Mouse (Mus musculus): Measurements from ENCODE around the gene Rd3l. TPM values are rescaled to one million over a fixed set of nuclear protein-coding genes. Genes with fewer than 3 reads are reported as not detected.
"Not testable (repeated sequence)": the region's sequence is repeated elsewhere in the genome, so short reads cannot be mapped to it uniquely, and the experiment has no call there.

Gene Rd3l
- polyA plus RNA-seq, 1 experiment from 2014 or later, result not detected

DNA sequence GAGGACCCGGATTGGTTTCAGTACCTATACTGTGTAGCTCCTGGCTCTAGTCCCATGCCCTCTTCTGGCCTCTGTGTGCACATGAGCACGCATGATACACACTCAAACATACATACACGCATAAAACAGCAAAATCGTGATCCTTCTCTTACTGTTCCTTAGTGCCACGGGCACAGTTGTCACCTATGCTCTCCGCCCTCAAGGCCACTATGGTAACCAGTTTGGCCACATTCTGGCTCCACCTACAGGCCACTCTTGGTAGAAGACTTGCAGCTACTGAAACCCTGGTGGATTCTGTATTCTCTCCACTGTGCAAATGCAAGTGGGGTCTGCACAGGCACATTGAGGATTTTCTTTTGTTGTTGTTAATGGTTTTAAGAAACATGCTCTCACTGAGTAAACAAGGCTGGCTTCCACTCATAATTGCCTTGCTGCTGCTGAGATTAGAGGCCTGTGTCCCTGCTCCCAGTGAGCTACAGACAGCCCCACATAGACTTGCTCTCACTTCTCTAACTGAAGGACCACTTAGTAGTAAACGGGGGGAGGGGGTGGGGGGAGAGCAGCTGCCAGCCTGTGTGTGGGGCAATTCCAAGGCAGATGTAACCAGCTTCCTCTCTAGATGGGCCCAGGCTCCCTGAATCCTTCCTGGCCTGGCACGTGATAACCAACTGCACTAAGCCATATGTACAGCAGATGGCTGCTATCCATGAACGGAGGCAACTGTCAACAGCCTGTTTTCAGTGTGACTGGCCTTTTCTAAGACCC lies 22.8 kb downstream of the Rd3l start:
- H3K9ac ChIP-seq, result no peak overlapping the region
- H3K9me3 ChIP-seq (replicated peaks), result no peaks in the 10 kb centered on the region; the same call in 1 of the 2 replicates
- no peak overlapping the region for H3K4me2 ChIP-seq
- H3K36me3 ChIP-seq, result peaks cover 42% of the 10 kb centered on the region
- H3K27ac ChIP-seq, result no peak overlapping the region
- no peaks in the 10 kb centered on the region for H3K27me3 ChIP-seq (replicated peaks)
- H3K4me3 ChIP-seq, result no peak overlapping the region
- peaks cover 8% of the 10 kb centered on the region; the same call in 1 of the 2 replicates for H3K4me1 ChIP-seq
- 34% methylated on average over 9 of the region's 9 CpGs for WGBS (ENCODE audit: insufficient replicate concordance)
- ATAC-seq, result peak; percentile 62; the same call in 1 of the 2 replicates

DNA sequence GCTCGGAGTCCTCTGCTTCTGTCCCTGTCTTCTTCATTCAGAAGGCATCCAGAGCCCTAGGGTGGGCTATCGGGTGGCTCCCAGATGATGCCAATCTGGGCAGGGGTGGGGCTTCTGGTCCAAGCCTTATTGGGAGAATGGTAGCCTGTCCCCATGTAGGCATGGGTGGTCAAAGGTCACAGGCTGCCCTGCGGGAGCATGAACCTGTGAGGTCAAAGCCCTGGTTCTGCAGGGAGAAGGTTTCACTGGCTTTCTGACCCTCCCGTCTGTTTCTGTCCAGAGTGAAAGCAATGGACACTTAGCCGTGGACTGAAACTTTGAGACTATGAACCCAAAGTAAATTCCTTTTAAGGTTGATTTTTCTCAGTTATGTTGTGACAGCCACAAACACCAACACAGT lies 24.9 kb downstream of the Rd3l start:
- Histone ChIP-seq H3K27me3 (replicated peaks) (no peaks in the 10 kb centered on the region), H3K9me3 (replicated peaks) (no peaks in the 10 kb centered on the region; the same call in 1 of the 2 replicates), H3K9ac (no peak overlapping the region), H3K4me2 (no peak overlapping the region), H3K4me1 (peaks cover 12% of the 10 kb centered on the region; the same call in 1 of the 2 replicates), H3K4me3 (no peak overlapping the region), H3K27ac (no peak overlapping the region), H3K36me3 (peaks cover 21% of the 10 kb centered on the region)
- ATAC-seq, result no peak
- 70% methylated on average over 5 of the region's 5 CpGs for WGBS (ENCODE audit: insufficient replicate concordance)

DNA sequence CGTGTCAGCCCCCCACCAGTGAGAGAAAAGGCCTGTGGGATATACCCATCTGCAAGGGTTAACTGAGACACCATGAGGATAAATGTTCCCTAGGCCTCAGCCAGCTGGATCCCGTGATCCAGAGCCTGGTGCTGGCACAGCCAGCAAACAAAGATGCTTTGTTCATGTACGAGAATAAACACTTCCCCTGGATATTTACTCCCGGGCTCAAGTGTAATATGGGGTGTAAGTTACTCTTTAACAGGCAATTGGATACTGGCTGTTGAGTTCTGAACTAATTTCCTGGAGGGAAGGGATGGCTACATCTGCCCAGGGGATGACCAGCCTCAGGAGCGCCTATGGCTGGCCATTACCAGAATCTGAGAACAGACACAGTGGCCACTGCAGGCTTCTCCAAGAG lies 29.4 kb downstream of the Rd3l start:
- ATAC-seq, result no peak
- Histone ChIP-seq H3K27ac (no peak overlapping the region), H3K4me2 (no peak overlapping the region), H3K4me3 (no peak overlapping the region), H3K36me3 (no peaks in the 10 kb centered on the region), H3K9me3 (replicated peaks) (no peaks in the 10 kb centered on the region), H3K9ac (no peak overlapping the region), H3K27me3 (replicated peaks) (no peaks in the 10 kb centered on the region), H3K4me1 (0 out of 2 replicates have a peak, but pooled peaks cover 7% of the 10 kb centered on the region)
- WGBS (ENCODE audit: insufficient replicate concordance), result 64% methylated on average over 5 of the region's 5 CpGs

DNA sequence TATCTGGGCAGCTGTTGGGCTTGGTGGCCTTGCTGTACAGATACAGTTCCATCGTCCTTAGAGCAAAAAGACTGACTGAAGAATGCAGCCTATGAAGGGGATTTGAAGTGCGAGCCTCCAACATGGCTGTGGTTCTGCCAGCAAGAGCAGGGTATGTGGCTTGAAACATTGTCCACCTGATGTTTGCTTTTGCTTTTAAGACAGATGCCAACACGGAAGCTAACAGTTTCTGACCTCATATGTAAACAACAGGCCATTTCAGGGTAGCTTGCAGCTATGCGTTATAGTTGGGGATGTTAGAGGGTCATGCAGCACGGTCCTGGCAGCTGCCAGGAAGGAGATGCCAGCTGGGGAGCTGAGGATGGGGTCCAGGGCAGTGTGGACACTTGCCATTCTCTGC lies 30.6 kb downstream of the Rd3l start:
- Histone ChIP-seq H3K27ac (no peak overlapping the region), H3K4me1 (peaks cover 16% of the 10 kb centered on the region)

DNA sequence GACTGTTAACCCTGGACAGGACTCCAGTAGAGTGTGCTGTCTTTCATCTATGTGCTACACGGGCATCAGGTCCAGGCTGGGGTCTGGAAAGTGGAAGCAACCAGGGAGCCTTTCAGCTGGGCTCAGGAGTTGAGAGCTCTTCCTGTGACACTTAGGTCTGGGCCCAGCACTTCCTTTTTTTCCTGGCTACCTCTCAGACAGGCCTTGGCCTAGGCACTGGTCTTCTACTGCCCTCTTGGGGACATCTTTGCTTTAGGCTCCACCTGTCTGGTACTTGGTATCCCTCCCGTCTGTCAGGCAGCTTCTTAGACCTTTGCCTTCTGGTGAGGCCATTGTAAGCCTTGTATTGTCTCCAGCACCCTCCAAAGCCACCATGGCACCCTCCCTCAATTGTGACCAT lies 34.4 kb downstream of the Rd3l start:
- Histone ChIP-seq H3K9me3 (replicated peaks) (no peaks in the 10 kb centered on the region), H3K27me3 (replicated peaks) (no peaks in the 10 kb centered on the region), H3K36me3 (peaks cover 7% of the 10 kb centered on the region; the same call in 1 of the 2 replicates), H3K4me3 (no peak overlapping the region), H3K9ac (no peak overlapping the region), H3K4me1 (peaks cover 49% of the 10 kb centered on the region), H3K27ac (peak overlapping the region; percentile 68), H3K4me2 (no peak overlapping the region)
- no peak for ATAC-seq
- WGBS (ENCODE audit: insufficient replicate concordance), result 18% methylated on average over 2 of the region's 2 CpGs

More for the DNA sequence above, 30.6 kb downstream of the Rd3l start:
- no peak for ATAC-seq
- H3K9me3 ChIP-seq (replicated peaks), result no peaks in the 10 kb centered on the region
- no peaks in the 10 kb centered on the region for H3K36me3 ChIP-seq
- no peaks in the 10 kb centered on the region for H3K27me3 ChIP-seq (replicated peaks)
- H3K4me2 ChIP-seq, result no peak overlapping the region
- no peak overlapping the region for H3K9ac ChIP-seq
- WGBS (ENCODE audit: insufficient replicate concordance), result 58% methylated on average over 5 of the region's 5 CpGs
- no peak overlapping the region for H3K4me3 ChIP-seq

DNA sequence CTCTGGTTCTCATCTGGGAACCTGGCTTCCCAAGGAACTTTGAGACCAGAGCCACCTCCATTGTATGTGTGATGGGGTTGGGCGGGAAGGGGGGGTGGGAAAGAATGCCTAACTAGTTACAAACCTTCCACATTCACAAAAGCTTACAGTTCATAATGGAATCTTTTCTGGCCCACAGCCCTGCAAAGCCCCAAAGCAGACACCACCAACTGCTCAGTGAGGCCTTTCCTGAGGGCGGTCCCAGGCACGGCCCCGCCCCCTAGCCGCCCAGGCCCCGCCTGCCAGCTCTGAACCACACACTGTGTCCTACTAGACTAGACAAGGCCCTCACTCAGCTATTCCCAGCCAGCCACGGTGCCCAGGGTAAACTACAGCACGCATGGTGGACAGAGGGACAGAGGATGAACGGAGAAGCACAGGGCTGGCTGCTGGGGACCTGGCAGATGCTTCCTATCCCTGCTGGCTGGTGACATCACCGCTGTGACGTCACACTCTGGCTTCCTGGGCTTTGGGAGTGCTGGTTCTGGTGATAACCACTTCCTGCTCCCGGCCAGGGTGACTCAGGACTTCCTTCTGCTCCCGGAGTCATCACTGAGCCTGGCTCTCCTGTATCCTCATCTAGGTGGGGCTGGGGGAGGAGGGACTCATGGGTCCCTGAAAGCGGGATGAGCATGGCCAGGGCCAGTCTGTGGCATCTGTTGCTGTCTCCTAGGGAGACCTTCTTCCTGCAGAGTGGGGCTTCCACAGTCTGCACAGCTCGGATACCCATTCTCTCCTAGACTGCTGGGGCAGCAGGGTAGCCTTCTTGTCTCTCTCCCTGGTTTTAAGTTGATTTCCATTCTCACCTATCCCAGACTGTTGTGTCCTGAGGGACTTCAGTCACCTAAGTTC lies 35.1 kb downstream of the Rd3l start:
- not testable (repeated sequence) for H3K4me3 ChIP-seq; H3K36me3 ChIP-seq; H3K9me3 ChIP-seq (replicated peaks); H3K27me3 ChIP-seq (replicated peaks)
- Histone ChIP-seq H3K4me1 (peaks cover 50% of the 10 kb centered on the region), H3K4me2 (peak overlapping the region; percentile 73), H3K27ac (peak overlapping the region; percentile 94), H3K9ac (peak overlapping the region; percentile 64)
- peak; percentile 74 for ATAC-seq
- 15% methylated on average over 12 of the region's 15 CpGs for WGBS (ENCODE audit: insufficient replicate concordance)

DNA sequence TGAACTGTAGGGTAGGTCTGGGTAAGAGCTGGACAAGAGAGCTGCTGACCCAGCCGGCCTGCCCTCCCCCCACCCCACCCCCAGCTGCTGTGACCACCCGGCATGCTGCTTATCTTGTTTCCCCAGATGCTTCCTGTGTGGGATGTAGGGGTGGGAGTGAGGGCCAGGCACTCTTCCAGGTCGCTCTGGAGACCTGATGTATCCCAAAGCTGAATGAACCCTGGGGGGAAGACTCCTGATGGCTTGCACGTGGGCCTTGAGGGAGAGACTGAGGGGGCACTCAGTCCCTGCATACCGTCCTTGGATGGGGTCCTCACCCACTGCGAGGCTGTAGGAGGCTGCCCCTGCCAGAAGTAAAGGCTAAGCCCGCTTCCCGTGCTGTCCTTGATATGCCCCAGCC lies 36.0 kb downstream of the Rd3l start:
- ATAC-seq, result peak; percentile 50
- peak overlapping the region; percentile 94 for H3K27ac ChIP-seq
- peaks cover 50% of the 10 kb centered on the region for H3K4me1 ChIP-seq
- no peaks in the 10 kb centered on the region for H3K27me3 ChIP-seq (replicated peaks)
- H3K9ac ChIP-seq, result peak overlapping the region; percentile 64
- WGBS (ENCODE audit: insufficient replicate concordance), result 3% methylated on average over 8 of the region's 8 CpGs
- no peaks in the 10 kb centered on the region for H3K9me3 ChIP-seq (replicated peaks)
- H3K4me2 ChIP-seq, result peak overlapping the region; percentile 73
- H3K4me3 ChIP-seq, result peak overlapping the region; percentile 57
- H3K36me3 ChIP-seq, result peaks cover 7% of the 10 kb centered on the region; the same call in 1 of the 2 replicates

DNA sequence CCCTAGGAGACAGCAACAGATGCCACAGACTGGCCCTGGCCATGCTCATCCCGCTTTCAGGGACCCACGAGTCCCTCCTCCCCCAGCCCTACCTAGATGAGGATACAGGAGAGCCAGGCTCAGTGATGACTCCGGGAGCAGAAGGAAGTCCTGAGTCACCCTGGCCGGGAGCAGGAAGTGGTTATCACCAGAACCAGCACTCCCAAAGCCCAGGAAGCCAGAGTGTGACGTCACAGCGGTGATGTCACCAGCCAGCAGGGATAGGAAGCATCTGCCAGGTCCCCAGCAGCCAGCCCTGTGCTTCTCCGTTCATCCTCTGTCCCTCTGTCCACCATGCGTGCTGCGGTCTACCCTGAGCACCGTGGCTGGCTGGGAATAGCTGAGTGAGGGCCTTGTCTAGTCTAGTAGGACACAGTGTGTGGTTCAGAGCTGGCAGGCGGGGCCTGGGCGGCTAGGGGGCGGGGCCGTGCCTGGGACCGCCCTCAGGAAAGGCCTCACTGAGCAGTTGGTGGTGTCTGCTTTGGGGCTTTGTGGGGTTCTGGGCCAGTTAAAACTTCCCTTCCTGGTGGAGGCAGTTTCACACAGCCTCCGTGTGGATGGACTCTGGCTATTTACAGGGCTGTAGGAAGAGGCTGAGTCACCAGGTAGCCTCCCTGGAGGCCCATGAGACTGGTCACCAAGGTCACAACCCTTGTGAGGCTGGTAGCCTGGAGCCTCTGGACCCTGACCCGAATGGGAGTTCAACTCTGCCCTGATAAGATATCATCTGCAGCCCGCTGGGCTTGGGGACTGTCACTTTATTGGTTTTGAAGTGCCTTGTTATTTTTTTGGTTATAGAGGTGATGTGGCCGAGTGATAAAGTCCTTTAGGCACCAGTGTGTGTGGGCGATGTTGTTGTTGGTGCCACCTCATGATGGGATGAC lies 36.8 kb downstream of the Rd3l start:
- H3K4me3 ChIP-seq, result peak overlapping the region; percentile 57
- H3K36me3 ChIP-seq; H3K27me3 ChIP-seq (replicated peaks); H3K9me3 ChIP-seq (replicated peaks): not testable (repeated sequence)
- H3K4me1 ChIP-seq, result peaks cover 51% of the 10 kb centered on the region
- H3K9ac ChIP-seq, result peak overlapping the region; percentile 73
- 5% methylated on average over 18 of the region's 20 CpGs for WGBS (ENCODE audit: insufficient replicate concordance)
- peak overlapping the region; percentile 73 for H3K4me2 ChIP-seq
- ATAC-seq, result peak; percentile 80
- peak overlapping the region; percentile 94 for H3K27ac ChIP-seq

DNA sequence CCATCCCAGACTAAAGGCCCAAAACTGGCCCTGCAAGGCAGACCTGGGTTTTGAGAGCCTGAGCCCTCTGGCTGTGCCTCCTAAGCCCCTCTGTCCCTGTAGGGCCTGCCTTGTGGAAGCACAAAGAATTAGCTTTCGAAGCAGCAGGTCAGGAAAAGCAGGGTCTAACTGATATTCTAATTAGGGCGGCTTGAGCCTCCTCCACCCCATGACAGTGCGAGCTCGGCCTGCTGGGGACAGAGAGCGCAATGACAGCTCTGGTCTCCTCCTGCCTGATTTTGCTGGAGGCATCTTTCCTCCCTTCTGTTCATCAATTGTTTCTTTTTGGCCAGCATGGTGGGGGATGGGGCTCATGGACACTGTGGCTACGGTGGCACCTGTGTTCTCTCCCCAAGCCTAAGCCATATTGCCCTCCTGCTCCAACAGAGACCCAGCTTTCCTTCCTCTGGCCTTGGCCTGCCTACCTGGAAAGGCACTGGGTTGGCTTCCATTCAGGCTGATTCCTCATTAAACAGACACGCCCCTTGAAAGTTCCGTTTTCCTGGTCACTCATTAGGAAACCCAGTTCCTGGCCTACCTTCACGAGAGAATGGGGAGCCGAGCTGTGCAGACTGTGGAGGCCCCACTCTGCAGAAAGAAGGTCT lies 37.6 kb downstream of the Rd3l start:
- Histone ChIP-seq H3K36me3 (peaks cover 7% of the 10 kb centered on the region; the same call in 1 of the 2 replicates), H3K4me3 (peak overlapping the region; percentile 57), H3K27me3 (replicated peaks) (no peaks in the 10 kb centered on the region), H3K4me1 (peaks cover 56% of the 10 kb centered on the region), H3K27ac (peak overlapping the region; percentile 94), H3K4me2 (peak overlapping the region; percentile 73), H3K9me3 (replicated peaks) (no peaks in the 10 kb centered on the region), H3K9ac (peak overlapping the region; percentile 73)
- peak; percentile 31 for ATAC-seq
- 14% methylated on average over 10 of the region's 10 CpGs for WGBS (ENCODE audit: insufficient replicate concordance)

DNA sequence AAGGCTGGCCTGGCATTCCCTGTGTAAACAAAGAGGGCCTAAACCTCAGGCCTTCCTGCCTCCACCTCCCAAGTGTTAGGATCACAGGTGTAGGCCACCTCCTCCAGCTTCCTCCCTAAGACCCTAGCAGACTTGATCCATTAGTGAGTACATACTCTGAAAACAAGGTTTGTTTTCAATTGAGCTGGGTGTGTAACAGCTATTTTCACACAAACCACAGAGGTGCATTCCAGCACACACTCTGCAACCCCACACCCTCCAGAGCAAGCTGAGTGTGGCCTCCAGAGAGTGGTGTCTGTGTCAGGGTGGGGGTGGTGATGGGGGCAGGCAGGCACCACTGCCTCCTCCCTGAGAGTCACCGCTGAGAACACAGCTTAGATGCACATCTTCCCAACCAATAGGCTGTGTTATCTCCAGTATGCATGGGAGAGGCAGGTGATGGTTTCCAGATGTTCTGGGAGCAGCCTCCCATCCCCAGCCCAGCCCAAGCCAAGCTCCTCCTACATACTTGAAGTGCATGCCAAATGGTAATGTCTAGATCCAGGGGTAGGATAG lies 42.4 kb downstream of the Rd3l start:
- Histone ChIP-seq H3K9me3 (replicated peaks) (no peaks in the 10 kb centered on the region), H3K36me3 (peaks cover 7% of the 10 kb centered on the region; the same call in 1 of the 2 replicates), H3K9ac (no peak overlapping the region), H3K4me1 (peaks cover 62% of the 10 kb centered on the region), H3K27ac (0 out of 2 replicates have a peak overlapping the region, but pooled peaks have one; percentile 2), H3K27me3 (replicated peaks) (no peaks in the 10 kb centered on the region), H3K4me3 (no peak overlapping the region), H3K4me2 (no peak overlapping the region)
- 33% methylated on average over 1 of the region's 1 CpGs for WGBS (ENCODE audit: insufficient replicate concordance)
- peak; percentile 36; the same call in 1 of the 2 replicates for ATAC-seq

Measured in liver, embryonic 12.5 days (tissue).